Mouse (Mus musculus): ENCODE results near the gene Ly6f.

The Ly6f gene

DNA sequence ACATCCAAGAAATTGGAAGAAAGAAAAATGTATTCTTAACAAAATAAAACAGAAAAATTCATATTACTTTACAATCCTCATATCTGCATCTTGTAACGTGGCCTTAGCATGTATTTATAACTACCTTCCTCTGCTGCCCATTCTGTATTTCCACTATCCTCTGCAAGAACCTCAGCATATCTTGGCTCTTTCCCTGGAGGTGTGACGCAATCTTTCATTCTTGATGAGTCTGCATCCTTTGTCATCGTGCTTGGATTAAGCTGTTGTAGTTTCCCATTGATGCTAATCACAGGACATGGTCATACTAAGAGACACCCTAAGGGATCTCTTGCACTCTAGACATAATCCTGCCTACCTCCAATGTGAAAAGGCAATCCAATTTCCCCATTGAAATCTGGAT, 50.4 kb downstream of the Ly6f start:
- no peak for DNase-seq (ENCODE audit: low read depth)

GRCm38 (mm10) chr15:75320104-75320503, 51.9 kb downstream of the Ly6f start:
- DNase-seq (ENCODE audit: low read depth), result no peak

Measured in 416B (cell line).